In the genomic region with DNA sequence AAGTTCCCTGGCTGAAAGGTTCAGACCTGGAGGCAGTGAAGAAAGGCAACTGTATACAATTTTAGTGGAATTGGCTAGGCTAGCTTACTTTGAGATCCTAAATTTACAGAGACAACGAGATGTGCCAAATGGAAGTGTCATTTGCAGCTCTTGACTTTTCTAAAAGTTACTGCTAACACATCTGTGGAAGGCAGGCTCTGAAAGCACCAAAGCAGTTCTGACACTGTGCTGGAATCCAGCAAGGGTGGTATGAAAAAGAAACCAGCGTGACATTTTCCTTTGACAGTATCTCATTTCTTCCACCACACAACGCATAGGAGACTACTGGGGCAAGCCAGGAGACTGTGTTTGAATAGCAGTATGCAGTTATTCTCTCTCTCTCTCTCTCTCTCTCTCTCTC, we compare ENCODE assay signal across 21 mouse cellular contexts.
"Had no signal": no experiment of that assay in that cellular context is flagged by ENCODE, and none has a peak within 500 bp of the region (broad histone marks: within the 10 kb centered on the region; RNA-seq: fewer than 3 reads in every experiment).

No protein-coding gene starts in this region.

- H3K4me1 ChIP-seq: limb, embryonic 15.5 days; stomach, embryonic 15.5 days had no signal

- H3K36me3 ChIP-seq: limb, embryonic 15.5 days; stomach, embryonic 15.5 days had no signal

- ATAC-seq: intestine, postnatal 0 days; liver, postnatal 0 days; lung, postnatal 0 days had no signal

- H3K4me2 ChIP-seq: limb, embryonic 15.5 days; liver, embryonic 11.5 days; lung, embryonic 14.5 days; midbrain, embryonic 11.5 days; stomach, embryonic 15.5 days had no signal

- H3K27ac ChIP-seq: kidney, postnatal 0 days; left cerebral cortex, adult 2 months; limb, embryonic 15.5 days; liver, embryonic 14.5 days; stomach, embryonic 15.5 days had no signal

- H3K9ac ChIP-seq: limb, embryonic 15.5 days; liver, embryonic 14.5 days; liver, postnatal 0 days; lung, embryonic 14.5 days; stomach, embryonic 15.5 days had no signal

- DNase-seq: kidney, adult 2 months; kidney, postnatal 25 days; layer of hippocampus, postnatal 36 days; left cerebral cortex, postnatal 4 days; liver, postnatal 0 days; lung, embryonic 14.5 days; lung, postnatal 4 days; midbrain, embryonic 14.5 days; right cerebral cortex, postnatal 25 days; spleen, adult 18-20 months; thymus, adult 18-20 months; thymus, postnatal 36 days had no signal

- H3K9me3 ChIP-seq: limb, embryonic 15.5 days; stomach, embryonic 15.5 days had no signal

- H3K4me3 ChIP-seq: left cerebral cortex, adult 2 months; limb, embryonic 15.5 days; stomach, embryonic 15.5 days had no signal

- H3K27me3 ChIP-seq: limb, embryonic 15.5 days; stomach, embryonic 15.5 days had no signal
